Mouse (Mus musculus) kidney, adult 18-20 months (tissue): ENCODE measurements around the gene Serf2.

Experiments used
- DNase-seq: peaks from one replicate; pipeline ENCODE4 v3.0.0; 2021

The Serf2 gene

GRCm38 (mm10) chr2:121507173-121507950 is 58.4 kb downstream of the Serf2 start:
- DNase-seq = no peak
